Mouse (Mus musculus) heart, adult 18-20 months (tissue): ENCODE measurements around the gene Gtf2e1. TPM values are rescaled to one million over a fixed set of nuclear protein-coding genes. Genes with fewer than 3 reads are reported as not detected.

ENCODE experiments used
- DNase-seq, 2 experiments: peaks; one replicate each; pipeline ENCODE4 v3.0.0; 2021 to 2022; ENCODE audit warnings: mixed read lengths in 1 of 2
- total RNA-seq, 2 experiments: library from RNA; stranded (reverse); gene quantifications; 2 replicates each; pipeline ENCODE4 v1.2.3; 2021

Gene Gtf2e1
- total RNA-seq, 2 experiments from 2014 or later: 6.7 to 7.2 TPM

DNA sequence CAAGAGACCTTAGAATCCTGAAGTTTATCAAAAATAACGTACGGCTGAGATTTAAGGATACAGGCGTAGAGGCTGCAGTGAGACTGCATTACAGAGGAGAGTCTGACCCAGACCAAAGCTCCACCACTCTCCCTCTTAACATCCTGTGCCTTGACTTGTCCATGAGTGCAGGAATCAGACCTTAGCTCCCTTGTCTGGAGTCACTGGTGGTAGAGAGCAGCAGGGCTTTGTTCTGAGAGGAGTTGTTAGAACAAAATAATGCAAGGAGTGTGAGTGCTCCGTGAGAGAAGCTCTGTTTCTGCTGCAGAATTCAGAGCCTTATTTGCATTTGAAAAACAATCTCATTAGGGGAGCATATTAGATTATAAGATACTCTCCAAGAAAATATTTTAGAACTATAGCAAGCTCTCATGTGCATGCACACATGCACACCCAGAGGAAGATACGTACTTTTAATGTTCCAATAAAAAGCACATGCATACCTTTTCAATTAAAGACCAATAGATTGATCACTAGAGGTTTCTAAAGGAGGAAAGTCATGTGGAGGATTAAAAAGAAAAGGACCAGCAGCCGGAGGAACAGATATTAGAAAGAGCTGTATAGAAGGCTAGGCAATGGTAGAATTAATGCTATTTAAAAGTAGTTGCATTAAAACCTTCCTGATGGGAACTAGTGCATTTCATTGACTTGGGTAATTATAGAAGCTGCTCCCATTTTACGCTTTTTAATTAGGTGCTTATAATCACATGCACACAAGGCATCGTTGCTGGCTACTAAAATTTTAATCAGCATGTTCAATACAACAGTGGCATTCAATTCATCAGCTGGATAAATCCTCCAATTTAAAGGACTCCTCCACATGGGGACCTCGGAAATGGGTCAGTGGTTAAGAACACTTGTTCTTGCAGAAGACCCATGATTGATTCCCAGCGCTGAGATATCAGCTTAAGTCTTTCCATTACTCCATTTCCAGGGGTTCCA, 61.0 kb downstream of the Gtf2e1 start:
- no peak for DNase-seq

DNA sequence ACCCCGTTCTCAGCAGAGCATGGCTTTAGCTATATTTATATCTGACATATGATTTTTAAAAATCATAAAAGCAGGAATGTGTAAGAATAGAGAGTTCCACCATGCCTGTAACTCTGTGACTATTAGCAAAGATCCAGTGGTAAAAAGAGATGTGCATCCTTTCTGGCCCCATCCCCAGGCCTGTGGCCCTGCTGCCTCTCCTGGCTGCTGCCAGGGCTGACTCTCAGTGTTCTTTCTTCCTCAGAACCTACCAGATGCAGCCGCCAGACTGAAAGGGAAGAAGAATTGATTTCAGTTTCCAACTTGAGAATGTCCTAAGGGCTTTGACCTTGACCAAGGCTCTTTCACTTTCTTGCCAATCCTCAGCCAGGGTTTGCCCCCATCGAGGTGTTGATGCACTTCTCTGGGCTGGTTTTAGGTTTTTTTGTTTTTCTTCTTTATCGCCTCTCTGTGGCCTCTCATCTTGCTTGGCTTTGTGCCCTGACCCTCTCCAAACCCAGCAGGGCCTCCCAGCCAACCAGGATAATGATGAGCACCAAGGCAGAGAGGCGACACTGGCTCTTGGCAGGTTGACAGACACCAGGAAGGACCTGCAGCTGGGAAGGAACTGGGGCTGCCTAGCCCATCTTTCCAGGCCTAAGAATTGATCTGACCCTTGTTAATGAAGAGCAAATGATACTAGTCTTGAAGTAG, 66.8 kb downstream of the Gtf2e1 start:
- no peak for DNase-seq

DNA sequence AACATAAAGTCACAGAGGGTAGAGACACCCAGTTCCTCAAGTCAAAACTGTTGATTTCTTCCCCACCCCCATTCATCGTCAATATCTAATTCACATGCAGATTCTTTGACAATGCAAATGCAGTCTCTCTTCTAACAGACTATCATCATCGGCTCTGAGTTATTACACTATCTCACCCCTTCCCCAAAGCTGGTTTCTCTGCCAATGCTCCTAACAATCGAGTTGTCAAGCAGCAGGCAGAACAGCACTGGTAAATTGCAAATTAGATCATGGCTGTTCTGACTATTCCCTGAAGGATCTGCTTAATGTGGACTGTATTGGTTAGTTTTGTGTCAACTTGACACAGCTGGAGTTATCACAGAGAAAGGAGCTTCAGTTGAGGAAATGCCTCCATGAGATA, 70.0 kb downstream of the Gtf2e1 start:
- DNase-seq: no peak

DNA sequence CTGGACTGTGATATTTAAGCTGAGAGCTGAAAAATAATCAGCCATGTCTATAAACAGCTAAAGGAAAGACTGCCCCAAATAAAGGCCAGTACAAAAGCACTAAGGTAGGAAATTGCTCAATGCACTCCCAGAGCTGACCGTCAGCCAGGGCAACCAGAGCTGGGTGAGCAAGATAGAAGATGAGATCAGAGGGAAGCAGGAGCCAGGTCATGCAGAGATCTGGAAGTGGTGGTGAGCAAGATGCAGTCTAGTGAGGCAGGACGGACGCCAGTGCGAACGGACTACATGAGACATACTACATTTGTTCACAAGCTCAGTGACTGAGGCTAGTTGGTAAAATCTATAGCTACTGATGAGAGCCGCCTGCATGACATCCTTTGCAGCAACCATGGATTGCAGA, 75.6 kb downstream of the Gtf2e1 start:
- DNase-seq: no peak

DNA sequence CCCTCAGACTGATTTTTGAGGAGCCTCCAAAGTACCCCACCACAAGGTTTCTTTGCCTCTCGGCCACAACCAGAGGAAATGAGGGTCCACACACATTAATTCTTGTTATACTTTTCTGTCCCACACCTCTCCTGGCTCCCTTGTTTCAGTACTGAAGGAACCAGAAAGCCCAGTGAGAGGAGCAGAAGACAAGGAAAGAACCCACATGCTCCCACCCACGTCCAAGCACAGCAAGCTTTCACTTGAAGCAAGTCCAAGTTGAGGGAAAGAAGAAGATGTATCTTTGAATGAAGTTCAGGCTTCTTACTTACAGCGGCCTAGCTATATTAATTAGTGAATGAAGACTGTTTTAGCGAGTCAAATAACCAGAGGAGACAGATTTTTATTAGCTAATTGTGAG, 76.7 kb downstream of the Gtf2e1 start:
- no peak for DNase-seq

DNA sequence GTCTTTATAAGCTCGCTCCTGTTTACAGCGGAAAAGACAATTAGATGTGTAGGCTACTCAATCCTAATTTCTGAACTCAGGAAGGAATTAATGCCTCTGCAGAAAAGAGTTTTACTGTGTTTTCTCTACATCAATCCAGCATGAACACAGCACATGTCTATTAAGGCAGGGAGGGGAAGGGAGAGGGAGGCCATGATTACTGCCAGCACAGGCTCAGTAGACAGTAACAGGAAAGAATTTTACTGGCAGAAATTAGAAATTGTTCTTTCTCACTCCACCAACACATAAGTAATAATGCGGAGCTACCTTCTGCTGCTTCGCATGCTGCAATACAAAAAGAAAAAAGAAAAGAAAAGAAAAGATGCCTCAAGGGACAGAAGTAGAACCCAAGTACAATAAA, 78.0 kb downstream of the Gtf2e1 start:
- DNase-seq: no peak

Other genes with a start within 250 kb of the Gtf2e1 start
- not detected for gene Stxbp5l, start 154.8 kb downstream of the Gtf2e1 start, total RNA-seq
- gene Rabl3, start 96 bp upstream of the Gtf2e1 start, total RNA-seq: 1 to 10 TPM; 6.6 to 6.7 TPM
- not detected for gene Hgd, start 40.4 kb upstream of the Gtf2e1 start, total RNA-seq
- gene Ndufb4, start 114.7 kb upstream of the Gtf2e1 start, total RNA-seq: 100 to 1,000 TPM; 123 to 199 TPM
- 10 to 100 TPM; 41.3 to 41.9 TPM for gene Fstl1, start 237.1 kb upstream of the Gtf2e1 start, total RNA-seq